Mouse (Mus musculus) cerebellum, adult 2 months (tissue): ENCODE data around the gene Thy1.

Experiments
- CTCF ChIP-seq: fragments of 200-500 bp; IDR thresholded peaks from 2 replicates; pipeline ENCODE4 v1.5.1; 2011; ENCODE audit warnings: low read depth, mild to moderate bottlenecking, control low read depth, low read length, moderate library complexity, borderline replicate concordance; ENCODE audit not compliant: insufficient read depth
- POLR2A ChIP-seq: fragments of 200-500 bp; IDR thresholded peaks from 2 replicates; pipeline ENCODE4 v1.6.1; 2011; ENCODE audit warnings: low read length, control low read depth, borderline replicate concordance; ENCODE audit not compliant: insufficient read depth

DNA sequence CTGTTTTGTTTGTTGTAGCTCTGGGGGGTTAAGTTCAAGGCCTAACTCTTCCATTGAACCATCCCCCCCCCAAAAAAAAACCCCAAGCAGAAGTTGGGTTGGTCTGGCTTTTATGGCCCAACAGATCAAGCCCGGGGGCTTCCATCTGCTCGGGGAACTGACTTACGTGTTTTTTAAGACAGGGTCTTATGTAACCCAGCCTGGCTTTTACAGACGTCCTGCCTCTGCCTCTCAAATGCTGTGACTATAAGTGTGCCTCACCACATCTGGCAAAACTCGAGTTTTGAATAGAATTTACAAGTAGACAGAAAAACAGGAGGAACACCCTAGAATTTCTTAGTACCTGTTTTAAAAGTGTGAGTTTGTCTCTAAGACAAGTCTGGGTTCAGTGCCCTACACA lies 38.4 kb downstream of the Thy1 start:
- TF ChIP-seq CTCF, result no peak
- no peak for TF ChIP-seq POLR2A
